Mouse (Mus musculus): Measurements from ENCODE around the gene Ubl7.

DNA sequence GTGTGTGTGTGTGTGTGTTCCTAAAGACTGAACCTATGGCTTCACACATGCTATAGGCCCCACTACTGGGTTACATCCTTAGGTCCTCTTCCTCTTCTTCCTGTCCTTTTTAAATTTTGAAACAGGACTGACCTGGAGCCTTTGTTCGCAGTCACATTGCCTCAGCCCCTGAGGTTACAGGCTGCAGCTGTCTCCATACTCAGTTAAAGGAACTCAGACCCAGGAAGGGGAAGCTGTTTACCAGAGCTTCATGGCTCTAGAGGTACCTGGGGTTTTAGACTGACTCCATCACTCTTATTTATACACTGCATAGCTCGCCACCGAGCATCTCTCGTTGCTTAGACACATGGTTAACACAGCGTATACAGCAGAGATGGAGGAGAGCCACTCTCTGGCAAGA is 60.6 kb downstream of the Ubl7 start:
- TF ChIP-seq ZC3H11A (IDR thresholded peaks at IDR 0.05; ENCODE audit: low read depth, low read length) (no peak), POLR2A (IDR thresholded peaks at IDR 0.05; ENCODE audit: low read depth, low read length) (no peak), KAT2A (IDR thresholded peaks at IDR 0.05; ENCODE audit: insufficient replicate concordance, low read length) (no peak), CTCF (conservative IDR thresholded peaks at IDR 0.05 in 1 of 2, IDR thresholded peaks at IDR 0.05 in 1 of 2; ENCODE audit: low read depth in 2 of 2, low read length in 2 of 2) (no peak), EP300 (IDR thresholded peaks at IDR 0.05; ENCODE audit: low read length) (no peak), USF1 (IDR thresholded peaks at IDR 0.05; ENCODE audit: low read depth, low read length) (no peak), JUND (conservative IDR thresholded peaks at IDR 0.05; ENCODE audit: low read depth, low read length) (no peak), ETS1 (conservative IDR thresholded peaks at IDR 0.05; ENCODE audit: low read depth, low read length) (no peak), MYC (IDR thresholded peaks at IDR 0.05; ENCODE audit: low read depth, low read length) (no peak), ZNF384 (IDR thresholded peaks at IDR 0.05; ENCODE audit: low read depth, low read length) (no peak), UBTF (IDR thresholded peaks at IDR 0.05; ENCODE audit: low read depth, low read length) (no peak)
